Mouse (Mus musculus): Measurements from ENCODE around the gene Mbl1.

GRCm38 (mm10) chr14:41160743-41161142, 9.5 kb downstream of the Mbl1 start:
- TF ChIP-seq EP300 (IDR thresholded peaks at IDR 0.05; ENCODE audit: insufficient read depth, low read depth, low read length), result no peak
- no peak for TF ChIP-seq POLR2A (IDR thresholded peaks at IDR 0.05; ENCODE audit: insufficient read depth, low read depth, low read length)
